Mouse (Mus musculus): ENCODE data around the gene Them5. TPM values are rescaled to one million over a fixed set of nuclear protein-coding genes. Genes with fewer than 3 reads are reported as not detected.

Gene Them5
- total and polyA plus RNA-seq, 3 experiments = not detected

DNA sequence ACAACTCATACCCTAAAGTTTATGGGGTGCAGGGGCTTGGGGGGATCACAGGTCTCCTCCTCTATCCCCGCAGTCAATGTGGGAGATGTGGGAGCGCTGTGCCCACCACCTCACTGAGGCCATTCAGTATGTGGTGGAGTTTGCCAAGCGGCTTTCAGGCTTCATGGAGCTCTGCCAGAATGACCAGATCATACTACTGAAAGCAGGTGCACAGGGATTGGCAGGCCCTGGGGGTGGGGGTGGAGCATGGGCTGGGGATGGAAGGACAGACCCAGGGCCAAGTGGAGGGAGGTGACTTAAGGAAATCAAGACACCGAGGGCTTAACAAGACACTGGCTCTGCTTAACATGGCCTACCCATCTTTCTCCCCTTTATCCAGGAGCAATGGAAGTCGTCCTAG lies 49.1 kb downstream of the Them5 start:
- Histone ChIP-seq H3K4me2 (ENCODE audit: insufficient read depth, low read depth, poor library complexity, severe bottlenecking) (no peak overlapping the region), H3K27me3 (replicated peaks) (no peaks in the 10 kb centered on the region), H3K27ac (ENCODE audit: insufficient read depth, low read depth) (no peak overlapping the region), H3K9me3 (replicated peaks; ENCODE audit: low read length) (no peaks in the 10 kb centered on the region), H3K9ac (ENCODE audit: insufficient read depth, low read depth) (no peak overlapping the region), H3K4me1 (ENCODE audit: control insufficient read depth in 1 of 2, insufficient read depth in 2 of 2) (peaks cover 6 to 39% of the 10 kb centered on the region in 2 experiments), H3K4me3 (replicated peaks in 1 of 3; ENCODE audit: low read depth in 2 of 3, low read length in 2 of 3, poor library complexity in 1 of 3) (no peak overlapping the region), H3K79me2 (replicated peaks; ENCODE audit: control insufficient read depth, extremely low read depth, insufficient read depth, poor library complexity, severe bottlenecking) (no peaks in the 10 kb centered on the region), H3K36me3 (replicated peaks in 1 of 2; ENCODE audit: control insufficient read depth in 1 of 2, insufficient read depth in 1 of 2, low read length in 1 of 2) (peaks cover 0 to 2% of the 10 kb centered on the region in 2 experiments)
- in situ Hi-C loops (cut with MboI; ENCODE audit: low pct_ligation_motif_present, low pct_unique_long_range_greater_than_20kb, low sequenced_read_pairs) = no loop called here
- TF ChIP-seq RAD21 (IDR thresholded peaks at IDR 0.05; ENCODE audit: low read depth, low read length) = no peak
- no peak for TF ChIP-seq MXI1 (IDR thresholded peaks at IDR 0.05; ENCODE audit: low read depth, low read length)
- TF ChIP-seq MAZ (IDR thresholded peaks at IDR 0.05; ENCODE audit: low read depth, low read length) = no peak
- no peak for TF ChIP-seq ELF1 (IDR thresholded peaks at IDR 0.05; ENCODE audit: low read depth, low read length)
- TF ChIP-seq CHD2 (IDR thresholded peaks at IDR 0.05; ENCODE audit: low read length) = no peak
- TF ChIP-seq SIN3A (IDR thresholded peaks at IDR 0.05; ENCODE audit: low read length) = no peak
- TF ChIP-seq CHD1 (IDR thresholded peaks at IDR 0.05; ENCODE audit: low read depth, low read length) = no peak
- no peak for TF ChIP-seq PAX5 (IDR thresholded peaks at IDR 0.05; ENCODE audit: low read length)
- no peak for TF ChIP-seq POLR2AphosphoS2 (IDR thresholded peaks at IDR 0.05; ENCODE audit: low read depth, low read length)
- no peak for TF ChIP-seq TBP (conservative IDR thresholded peaks at IDR 0.05; ENCODE audit: low read depth, low read length)
- dilution Hi-C loops (cut with MboI; ENCODE audit: extremely low pct_ligation_motif_present, extremely low pct_unique_long_range_greater_than_20kb, low sequenced_read_pairs) = no loop called here
- DNase-seq (ENCODE audit: extremely low read depth) = no peak

GRCm38 (mm10) chr3:94392128-94392527 lies 50.2 kb downstream of the Them5 start:
- H3K79me2 ChIP-seq (replicated peaks; ENCODE audit: control insufficient read depth, extremely low read depth, insufficient read depth, poor library complexity, severe bottlenecking) = no peaks in the 10 kb centered on the region
- H3K27me3 ChIP-seq (replicated peaks) = no peaks in the 10 kb centered on the region
- H3K4me1 ChIP-seq (ENCODE audit: control insufficient read depth in 1 of 2, insufficient read depth in 2 of 2) = peaks cover 6 to 28% of the 10 kb centered on the region in 2 experiments
- no peak for DNase-seq (ENCODE audit: extremely low read depth)
- dilution Hi-C loops (cut with MboI; ENCODE audit: extremely low pct_ligation_motif_present, extremely low pct_unique_long_range_greater_than_20kb, low sequenced_read_pairs) = no loop called here
- H3K36me3 ChIP-seq (replicated peaks in 1 of 2; ENCODE audit: control insufficient read depth in 1 of 2, insufficient read depth in 1 of 2, low read length in 1 of 2) = peaks cover 0 to 2% of the 10 kb centered on the region in 2 experiments
- H3K9ac ChIP-seq (ENCODE audit: insufficient read depth, low read depth) = no peak overlapping the region
- no peak overlapping the region for H3K4me2 ChIP-seq (ENCODE audit: insufficient read depth, low read depth, poor library complexity, severe bottlenecking)
- no peak overlapping the region for H3K4me3 ChIP-seq (replicated peaks in 1 of 3; ENCODE audit: low read depth in 2 of 3, low read length in 2 of 3, poor library complexity in 1 of 3)
- in situ Hi-C loops (cut with MboI; ENCODE audit: low pct_ligation_motif_present, low pct_unique_long_range_greater_than_20kb, low sequenced_read_pairs) = no loop called here
- H3K9me3 ChIP-seq (replicated peaks; ENCODE audit: low read length) = no peaks in the 10 kb centered on the region
- no peak for TF ChIP-seq TCF12 (IDR thresholded peaks at IDR 0.05; ENCODE audit: low read depth, low read length)
- no peak for TF ChIP-seq JUND (conservative IDR thresholded peaks at IDR 0.05; ENCODE audit: low read depth, low read length)
- no peak for TF ChIP-seq POLR2AphosphoS2 (IDR thresholded peaks at IDR 0.05; ENCODE audit: low read depth, low read length)
- no peak for TF ChIP-seq MAFK (IDR thresholded peaks at IDR 0.05; ENCODE audit: insufficient replicate concordance, low read length)
- TF ChIP-seq GABPA (IDR thresholded peaks at IDR 0.05; ENCODE audit: insufficient replicate concordance, low read depth, low read length) = no peak
- no peak for TF ChIP-seq EP300 (IDR thresholded peaks at IDR 0.05; ENCODE audit: low read length)
- TF ChIP-seq MEF2A (IDR thresholded peaks at IDR 0.05; ENCODE audit: borderline replicate concordance, low read depth, low read length) = no peak
- no peak for TF ChIP-seq ETS1 (conservative IDR thresholded peaks at IDR 0.05; ENCODE audit: low read depth, low read length)
- no peak for TF ChIP-seq USF2 (conservative IDR thresholded peaks at IDR 0.05; ENCODE audit: low read depth, low read length)
- no peak for TF ChIP-seq E2F4 (IDR thresholded peaks at IDR 0.05; ENCODE audit: insufficient replicate concordance, low read depth, low read length)
- no peak for TF ChIP-seq TBP (conservative IDR thresholded peaks at IDR 0.05; ENCODE audit: low read depth, low read length)
- TF ChIP-seq ZMIZ1 (IDR thresholded peaks at IDR 0.05; ENCODE audit: low read depth, low read length) = no peak
- no peak for TF ChIP-seq JUN (IDR thresholded peaks at IDR 0.05; ENCODE audit: insufficient read depth, low read depth, low read length)
- no peak for TF ChIP-seq MAZ (IDR thresholded peaks at IDR 0.05; ENCODE audit: low read depth, low read length)
- TF ChIP-seq MYC (IDR thresholded peaks at IDR 0.05; ENCODE audit: low read depth, low read length) = no peak
- H3K27ac ChIP-seq (ENCODE audit: insufficient read depth, low read depth) = no peak overlapping the region
